Mouse (Mus musculus) layer of hippocampus, adult 2 months (tissue): Measurements from ENCODE around the gene Tubgcp6. TPM values are rescaled to one million over a fixed set of nuclear protein-coding genes. Genes with fewer than 3 reads are reported as not detected.

Experiments used
- DNase-seq, 2 experiments: peaks; one replicate each; pipeline ENCODE4 v3.0.0; 2022; ENCODE audit warnings: low spot score in 2 of 2
- H3K27ac ChIP-seq: fragments of 200-600 bp; 2 replicates; pipeline ENCODE4 v1.8.1; 2022
- H3K4me3 ChIP-seq: fragments of 200-600 bp; 2 replicates; pipeline ENCODE4 v1.8.1; 2022; ENCODE audit warnings: mild to moderate bottlenecking
- CTCF ChIP-seq: fragments of 200-600 bp; conservative IDR thresholded peaks from 2 replicates; pipeline ENCODE4 v1.8.1; 2022; ENCODE audit warnings: antibody characterized with exemption, mild to moderate bottlenecking, moderate library complexity
- total RNA-seq, 2 experiments: library from RNA; stranded (reverse); gene quantifications; 2 replicates each; pipeline ENCODE4 v1.2.3; 2021

Tubgcp6 gene
- total RNA-seq, 2 experiments from 2014 or later: 31.0 to 31.5 TPM

- H3K27ac ChIP-seq: peak within 1 kb of the TSS; percentile 95
- DNase-seq: peak; percentile 88 to 91
- no peak for TF ChIP-seq CTCF
- H3K4me3 ChIP-seq: peak within 1 kb of the TSS; percentile 85
These were observed 34.2 kb downstream of the Tubgcp6 start, which contains the start of gene Selenoo for GRCm38 (mm10) chr15:89088607-89089247. TSS of gene Selenoo (plus strand) at chr15:89089084.

GRCm38 (mm10) chr15:89084826-89085225 is 38.1 kb downstream of the Tubgcp6 start:
- no peak for TF ChIP-seq CTCF
- Histone ChIP-seq H3K4me3 (no peak overlapping the region), H3K27ac (no peak overlapping the region)
- DNase-seq: no peak

GRCm38 (mm10) chr15:89083906-89084305 is 39.0 kb downstream of the Tubgcp6 start:
- Histone ChIP-seq H3K4me3 (no peak overlapping the region), H3K27ac (no peak overlapping the region)
- no peak for TF ChIP-seq CTCF
- DNase-seq: no peak

- H3K27ac ChIP-seq: peak overlapping the region; percentile 90; the same call in 1 of the 2 replicates
- no peak for TF ChIP-seq CTCF
- peak overlapping the region; percentile 81; the same call in 1 of the 2 replicates for H3K4me3 ChIP-seq
- DNase-seq: no peak
These were observed 44.6 kb downstream of the Tubgcp6 start for GRCm38 (mm10) chr15:89078208-89078836.

GRCm38 (mm10) chr15:89076156-89076731 is 46.7 kb downstream of the Tubgcp6 start:
- TF ChIP-seq CTCF: no peak
- H3K4me3 ChIP-seq: peak overlapping the region; percentile 81
- no peak for DNase-seq
- peak overlapping the region; percentile 90 for H3K27ac ChIP-seq

GRCm38 (mm10) chr15:89075478-89076147 is 47.3 kb downstream of the Tubgcp6 start:
- Histone ChIP-seq H3K4me3 (peak overlapping the region; percentile 81), H3K27ac (peak overlapping the region; percentile 94)
- peak; percentile 43 for TF ChIP-seq CTCF
- DNase-seq: peak; percentile 82 to 83

GRCm38 (mm10) chr15:89074613-89075477 is 48.1 kb downstream of the Tubgcp6 start, which contains the start of gene Trabd:
TSS of gene Trabd (plus strand) at chr15:89075124.
- peak within 1 kb of the TSS; percentile 94 for H3K27ac ChIP-seq
- H3K4me3 ChIP-seq: peak within 1 kb of the TSS; percentile 81
- DNase-seq: no peak
- no peak for TF ChIP-seq CTCF

GRCm38 (mm10) chr15:89073993-89074603 is 48.8 kb downstream of the Tubgcp6 start:
- no peak for TF ChIP-seq CTCF
- Histone ChIP-seq H3K27ac (peak overlapping the region; percentile 94), H3K4me3 (no peak overlapping the region)
- no peak for DNase-seq

GRCm38 (mm10) chr15:89070606-89071005 is 52.3 kb downstream of the Tubgcp6 start:
- no peak for TF ChIP-seq CTCF
- Histone ChIP-seq H3K27ac (peak overlapping the region; percentile 80), H3K4me3 (no peak overlapping the region)
- peak in 1 of 2 experiments; percentile 50 for DNase-seq

GRCm38 (mm10) chr15:89069336-89069840 is 53.5 kb downstream of the Tubgcp6 start:
- Histone ChIP-seq H3K27ac (peak overlapping the region; percentile 80), H3K4me3 (0 out of 2 replicates have a peak overlapping the region, but pooled peaks have one; percentile 4)
- no peak for TF ChIP-seq CTCF
- DNase-seq: peak in 1 of 2 experiments; percentile 52

GRCm38 (mm10) chr15:89068226-89068625 is 54.7 kb downstream of the Tubgcp6 start:
- no peak for DNase-seq
- H3K4me3 ChIP-seq: no peak overlapping the region
- no peak for TF ChIP-seq CTCF
- peak overlapping the region; percentile 48; the same call in 1 of the 2 replicates for H3K27ac ChIP-seq
